Mouse (Mus musculus): ENCODE data around the gene Pcif1.
"Not testable (repeated sequence)": the region's sequence is repeated elsewhere in the genome, so short reads cannot be mapped to it uniquely, and the experiment has no call there.

The Pcif1 gene

GRCm38 (mm10) chr2:164879228-164879567 lies at the start of gene Pcif1:
TSS of gene Pcif1 (plus strand) at chr2:164879304.
- DNase-seq (ENCODE audit: low spot score): peak; percentile 87

- no peak for DNase-seq (ENCODE audit: low spot score)
Observed at GRCm38 (mm10) chr2:164831029-164831428, 48.1 kb upstream of the Pcif1 start.

- no peak for DNase-seq (ENCODE audit: low spot score)
Observed at GRCm38 (mm10) chr2:164832032-164832747, 46.9 kb upstream of the Pcif1 start.

GRCm38 (mm10) chr2:164832748-164833301 lies 46.3 kb upstream of the Pcif1 start, which contains the start of gene Ctsa:
TSS of gene Ctsa (plus strand) at chr2:164832873.
- DNase-seq (ENCODE audit: low spot score): peak; percentile 73

- DNase-seq (ENCODE audit: low spot score): peak; percentile 90
Observed at GRCm38 (mm10) chr2:164833314-164833959, 45.7 kb upstream of the Pcif1 start, which contains the start of gene Neurl2. TSS of gene Neurl2 (minus strand) at chr2:164833456.

GRCm38 (mm10) chr2:164834531-164834930 lies 44.6 kb upstream of the Pcif1 start:
- DNase-seq (ENCODE audit: low spot score): no peak

GRCm38 (mm10) chr2:164835164-164835563 lies 43.9 kb upstream of the Pcif1 start:
- DNase-seq (ENCODE audit: low spot score): no peak

GRCm38 (mm10) chr2:164845782-164846181 lies 33.3 kb upstream of the Pcif1 start:
- peak; percentile 23 for DNase-seq (ENCODE audit: low spot score)

- no peak for DNase-seq (ENCODE audit: low spot score)
Observed at GRCm38 (mm10) chr2:164850061-164850460, 29.0 kb upstream of the Pcif1 start.

GRCm38 (mm10) chr2:164855572-164855971 lies 23.5 kb upstream of the Pcif1 start:
- not testable (repeated sequence) for DNase-seq (ENCODE audit: low spot score)

- no peak for DNase-seq (ENCODE audit: low spot score)
Observed at GRCm38 (mm10) chr2:164856309-164857100, 22.6 kb upstream of the Pcif1 start.

- no peak for DNase-seq (ENCODE audit: low spot score)
Observed at GRCm38 (mm10) chr2:164857101-164857821, 21.8 kb upstream of the Pcif1 start, which contains the start of gene Pltp. TSS of gene Pltp (minus strand) at chr2:164857711.

GRCm38 (mm10) chr2:164857842-164858553 lies 21.1 kb upstream of the Pcif1 start:
- DNase-seq (ENCODE audit: low spot score): no peak

- no peak for DNase-seq (ENCODE audit: low spot score)
Observed at GRCm38 (mm10) chr2:164859155-164859554, 19.9 kb upstream of the Pcif1 start.

- no peak for DNase-seq (ENCODE audit: low spot score)
Observed at GRCm38 (mm10) chr2:164859640-164860432, 19.3 kb upstream of the Pcif1 start.

GRCm38 (mm10) chr2:164861094-164861493 lies 18.0 kb upstream of the Pcif1 start:
- no peak for DNase-seq (ENCODE audit: low spot score)

GRCm38 (mm10) chr2:164862179-164862861 lies 16.8 kb upstream of the Pcif1 start:
- no peak for DNase-seq (ENCODE audit: low spot score)

GRCm38 (mm10) chr2:164863411-164863810 lies 15.7 kb upstream of the Pcif1 start:
- DNase-seq (ENCODE audit: low spot score): not testable (repeated sequence)

- no peak for DNase-seq (ENCODE audit: low spot score)
Observed at GRCm38 (mm10) chr2:164864593-164864992, 14.5 kb upstream of the Pcif1 start.

All from c-Kit-positive CD71-positive TER-119-positive erythroid progenitor cells, embryonic 14.5 days (primary cell).